Mouse (Mus musculus): ENCODE results near the gene Slc22a12.

Gene Slc22a12

DNA sequence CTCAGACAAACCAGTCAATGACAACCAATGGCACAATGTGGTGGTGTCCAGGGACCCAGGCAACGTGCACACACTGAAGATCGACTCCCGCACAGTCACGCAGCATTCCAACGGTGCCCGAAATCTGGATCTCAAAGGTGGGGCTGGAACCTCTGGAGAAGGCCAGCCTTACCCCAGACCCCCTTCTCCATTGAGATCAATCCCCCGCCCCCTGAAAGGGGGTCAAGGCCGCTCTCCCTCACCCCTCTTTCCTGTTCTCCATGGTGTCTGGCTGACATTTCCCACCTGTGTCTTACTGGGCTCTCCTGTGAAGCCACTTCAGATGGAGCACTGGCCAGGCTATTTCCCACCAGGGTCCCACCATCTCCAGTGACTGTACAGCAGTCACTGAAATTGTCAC lies 51.3 kb downstream of the Slc22a12 start:
- DNase-seq, result peak; percentile 55

DNA sequence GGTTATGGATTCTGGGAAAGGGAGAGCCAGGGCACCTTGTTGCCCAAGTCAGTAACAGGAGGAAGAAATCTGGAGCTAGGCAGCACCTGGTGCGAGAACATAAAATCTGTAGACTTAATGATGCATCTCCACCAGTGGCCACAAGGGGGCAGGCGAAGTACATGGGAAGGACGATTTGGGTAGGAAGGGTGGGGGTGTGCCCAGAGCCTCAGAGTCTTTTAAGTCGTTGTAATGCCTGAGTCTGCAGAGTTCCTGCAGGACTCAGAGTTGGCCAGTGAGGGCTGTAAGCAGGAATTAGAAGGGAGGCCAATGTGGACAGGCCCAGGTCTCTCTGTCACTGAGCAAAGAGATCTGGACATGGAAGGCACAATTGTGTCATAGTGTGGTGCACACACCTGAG lies 53.8 kb downstream of the Slc22a12 start:
- peak; percentile 86 for DNase-seq
